Mouse (Mus musculus) cerebellum, postnatal 4 days (tissue): ENCODE measurements at regions not wholly inside any gene's neighbourhood (a gene's known extent, or its start where the extent isn't known, plus 50 kb on each side); places are given as distances from the start of the nearest gene placed in this dataset.

Experiments used
- DNase-seq, 2 experiments: peaks; one replicate each; pipeline ENCODE4 v3.0.0; 2022; ENCODE audit warnings: low spot score in 2 of 2, mixed read lengths in 1 of 2

- no peak for DNase-seq
Observed at GRCm38 (mm10) chr6:127298105-127298504, 146.1 kb upstream of the Ccnd2 start.

- DNase-seq, result no peak
Observed at GRCm38 (mm10) chr6:127311192-127312054, 135.2 kb upstream of the Parp11 start.

- no peak for DNase-seq
Observed at GRCm38 (mm10) chr6:127317309-127317708, 129.3 kb upstream of the Parp11 start.

GRCm38 (mm10) chr6:127318746-127319582 is 127.7 kb upstream of the Parp11 start:
- no peak for DNase-seq

- DNase-seq, result no peak
Observed at GRCm38 (mm10) chr6:127320600-127320999, 126.0 kb upstream of the Parp11 start.

GRCm38 (mm10) chr6:127321031-127321430 is 125.6 kb upstream of the Parp11 start:
- no peak for DNase-seq

GRCm38 (mm10) chr6:127322398-127322797 is 124.2 kb upstream of the Parp11 start:
- DNase-seq, result no peak

GRCm38 (mm10) chr6:127324984-127325383 is 121.7 kb upstream of the Parp11 start:
- peak in 1 of 2 experiments; percentile 68 for DNase-seq

GRCm38 (mm10) chr6:127325596-127326332 is 120.9 kb upstream of the Parp11 start:
- no peak for DNase-seq

GRCm38 (mm10) chr6:127326333-127326729 is 120.3 kb upstream of the Parp11 start:
- DNase-seq, result no peak

- no peak for DNase-seq
Observed at GRCm38 (mm10) chr6:127329191-127330014, 117.2 kb upstream of the Parp11 start.

GRCm38 (mm10) chr6:127330015-127330705 is 116.5 kb upstream of the Parp11 start:
- peak; percentile 46 to 72 for DNase-seq

- DNase-seq, result no peak
Observed at GRCm38 (mm10) chr6:127331091-127331490, 115.5 kb upstream of the Parp11 start.

- DNase-seq, result no peak
Observed at GRCm38 (mm10) chr6:127334256-127334655, 112.4 kb upstream of the Parp11 start.

- DNase-seq, result no peak
Observed at GRCm38 (mm10) chr6:127335462-127335886, 111.2 kb upstream of the Parp11 start.

GRCm38 (mm10) chr6:127335996-127336660 is 110.5 kb upstream of the Parp11 start:
- DNase-seq, result no peak

- no peak for DNase-seq
Observed at GRCm38 (mm10) chr6:127336681-127337397, 109.8 kb upstream of the Parp11 start.

GRCm38 (mm10) chr6:127337398-127337871 is 109.2 kb upstream of the Parp11 start:
- DNase-seq, result no peak

GRCm38 (mm10) chr6:127338412-127338811 is 108.2 kb upstream of the Parp11 start:
- no peak for DNase-seq
